19 mouse cellular contexts compared by ENCODE assay signal in the genomic region with DNA sequence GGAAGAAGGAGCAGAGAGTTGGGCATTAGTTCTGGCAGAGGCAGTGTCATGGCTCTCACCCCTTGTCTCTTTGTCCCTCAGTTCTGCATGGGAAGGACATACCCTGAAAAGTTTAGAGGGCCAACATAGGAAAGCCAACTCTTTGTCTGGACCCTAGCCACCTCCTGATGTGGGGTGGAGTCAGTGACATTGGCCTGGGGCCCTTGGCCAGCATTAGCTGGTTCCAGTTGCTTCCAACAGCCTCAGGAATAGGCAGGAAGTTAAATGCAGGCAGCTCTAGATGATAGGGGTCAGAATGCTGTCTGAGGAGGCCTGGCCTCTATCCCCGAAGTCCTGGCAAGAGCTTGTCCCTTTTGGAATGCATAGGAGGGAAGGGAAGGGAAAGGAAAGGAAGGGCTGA. TPM values are rescaled to one million over a fixed set of nuclear protein-coding genes. Genes with fewer than 3 reads are reported as not detected.
DNase-seq lines count a peak whose midpoint lies in the region; ATAC-seq and TF ChIP-seq lines count a peak whose summit lies in the region.
"Had no signal": no experiment of that assay in that cellular context is flagged by ENCODE, and none has a peak within 500 bp of the region (broad histone marks: within the 10 kb centered on the region; RNA-seq: fewer than 3 reads in every experiment).

No protein-coding gene starts in this region.

- H3K4me2 ChIP-seq in forebrain, embryonic 15.5 days (replicated peaks): no peak overlapping the region
- no peak overlapping the region for H3K4me2 ChIP-seq in heart, postnatal 0 days (ENCODE audit: low read depth, low read length)
- H3K4me2 ChIP-seq: embryonic facial prominence, embryonic 15.5 days; forebrain, embryonic 12.5 days; heart, embryonic 13.5 days; limb, embryonic 15.5 days; lung, embryonic 14.5 days had no signal

- ATAC-seq in forebrain, embryonic 15.5 days (replicated peaks): no peak
- peak; percentile 27 for ATAC-seq in heart, postnatal 0 days (ENCODE audit: insufficient read depth, low read depth)
- ATAC-seq: hindbrain, embryonic 16.5 days had no signal

- peaks cover 60% of the 10 kb centered on the region for H3K27me3 ChIP-seq in forebrain, embryonic 10.5 days (ENCODE audit: poor library complexity, severe bottlenecking)
- no peaks in the 10 kb centered on the region; the same call in 1 of the 2 replicates for H3K27me3 ChIP-seq in forebrain, embryonic 15.5 days
- no peaks in the 10 kb centered on the region for H3K27me3 ChIP-seq in heart, postnatal 0 days (ENCODE audit: control insufficient read depth, insufficient read depth, low read length)
- H3K27me3 ChIP-seq: limb, embryonic 15.5 days had no signal

- intact Hi-C loops in gastrocnemius, adult 2 months (cut with DNase I): no loop called here

- no peaks in the 10 kb centered on the region for H3K9me3 ChIP-seq in forebrain, embryonic 10.5 days
- no peaks in the 10 kb centered on the region for H3K9me3 ChIP-seq in forebrain, embryonic 15.5 days
- no peaks in the 10 kb centered on the region for H3K9me3 ChIP-seq in heart, postnatal 0 days (replicated peaks; ENCODE audit: control insufficient read depth, low read length)
- H3K9me3 ChIP-seq: embryonic facial prominence, embryonic 15.5 days; forebrain, embryonic 12.5 days; heart, embryonic 13.5 days; limb, embryonic 15.5 days had no signal

- TF ChIP-seq CTCF in gastrocnemius, adult 2 months (IDR thresholded peaks at IDR 0.05): no peak
- no peak for TF ChIP-seq CTCF in heart, postnatal 0 days (IDR thresholded peaks at IDR 0.05; ENCODE audit: low read depth)

- WGBS in forebrain, embryonic 10.5 days: 50% methylated on average over 1 of the region's 1 CpGs
- WGBS in forebrain, embryonic 15.5 days: 62% methylated on average over 1 of the region's 1 CpGs
- 8% methylated on average over 1 of the region's 1 CpGs for WGBS in heart, postnatal 0 days

- DNase-seq in forebrain, embryonic 10.5 days (ENCODE audit: extremely low spot score, low spot score): no peak
- peak; percentile 40 for DNase-seq in kidney, postnatal 10 days
- no peak for DNase-seq in kidney, adult 18-20 months
- DNase-seq in gastrocnemius, adult 2 months: peak; percentile 56
- no peak for DNase-seq in heart, postnatal 0 days (ENCODE audit: low spot score)
- DNase-seq in testis, postnatal 10 days (ENCODE audit: low spot score): no peak
- no peak for DNase-seq in layer of hippocampus, postnatal 36 days
- DNase-seq: cerebellum, postnatal 10 days; embryo, embryonic 11 days; kidney, adult 11 months; lung, embryonic 14.5 days; right cerebral cortex, adult 18-20 months had no signal

- peaks cover 60% of the 10 kb centered on the region for H3K4me1 ChIP-seq in forebrain, embryonic 10.5 days
- peaks cover 9% of the 10 kb centered on the region for H3K4me1 ChIP-seq in forebrain, embryonic 15.5 days
- no peaks in the 10 kb centered on the region for H3K4me1 ChIP-seq in heart, postnatal 0 days (ENCODE audit: control insufficient read depth, insufficient read depth)

- H3K4me3 ChIP-seq in forebrain, embryonic 10.5 days: no peak overlapping the region
- H3K4me3 ChIP-seq in forebrain, embryonic 15.5 days: no peak overlapping the region
- H3K4me3 ChIP-seq in gastrocnemius, adult 2 months: no peak overlapping the region
- H3K4me3 ChIP-seq in heart, postnatal 0 days (ENCODE audit: low read depth, low read length): no peak overlapping the region
- H3K4me3 ChIP-seq: embryonic facial prominence, embryonic 15.5 days; forebrain, embryonic 12.5 days; heart, embryonic 13.5 days; limb, embryonic 15.5 days had no signal

- H3K27ac ChIP-seq in forebrain, embryonic 10.5 days: 0 out of 2 replicates have a peak overlapping the region, but pooled peaks have one; percentile 35
- H3K27ac ChIP-seq in forebrain, embryonic 15.5 days (replicated peaks): no peak overlapping the region
- H3K27ac ChIP-seq in gastrocnemius, adult 2 months: no peak overlapping the region
- no peak overlapping the region for H3K27ac ChIP-seq in heart, postnatal 0 days (ENCODE audit: low read depth)
- H3K27ac ChIP-seq: embryonic facial prominence, embryonic 15.5 days; forebrain, embryonic 12.5 days; heart, embryonic 13.5 days; limb, embryonic 15.5 days had no signal

- H3K9ac ChIP-seq in forebrain, embryonic 15.5 days (replicated peaks): no peak overlapping the region
- no peak overlapping the region for H3K9ac ChIP-seq in heart, postnatal 0 days (replicated peaks; ENCODE audit: low read depth, low read length)
- H3K9ac ChIP-seq: embryonic facial prominence, embryonic 15.5 days; forebrain, embryonic 12.5 days; heart, embryonic 13.5 days; limb, embryonic 15.5 days; lung, embryonic 14.5 days had no signal

- H3K36me3 ChIP-seq in forebrain, embryonic 10.5 days (replicated peaks): no peaks in the 10 kb centered on the region
- no peaks in the 10 kb centered on the region for H3K36me3 ChIP-seq in forebrain, embryonic 15.5 days
- no peaks in the 10 kb centered on the region for H3K36me3 ChIP-seq in heart, postnatal 0 days (replicated peaks; ENCODE audit: control insufficient read depth, insufficient read depth, low read length)
- H3K36me3 ChIP-seq: embryonic facial prominence, embryonic 15.5 days; forebrain, embryonic 12.5 days; heart, embryonic 13.5 days; limb, embryonic 15.5 days had no signal

- no peak for TF ChIP-seq EP300 in heart, postnatal 0 days (IDR thresholded peaks at IDR 0.05; ENCODE audit: low read depth)

RNA-seq across cellular contexts. Expression of gene Sdk2, which starts 42.9 kb away (rescaled TPM):
- polyA plus RNA-seq in forebrain, embryonic 10.5 days (2016; fragmentation: Nextera tagmentation; extraction: Ambion mirVana): 0.87 and 1.5 TPM in 2 replicates
- polyA plus RNA-seq in forebrain, embryonic 15.5 days (2015; fragmentation: Nextera tagmentation; extraction: Ambion mirVana): 2.2 and 2.3 TPM in 2 replicates
- under 1 TPM; 0.23 to 0.84 TPM for total RNA-seq in gastrocnemius, adult 2 months (2021)
- total RNA-seq in heart, postnatal 0 days (2014; rRNA removed; ENCODE audit: low replicate concordance): 1.9 and 2.9 TPM in 2 replicates
- 0.27 and 0.29 TPM in 2 replicates for polyA plus RNA-seq in heart, postnatal 0 days (2015; fragmentation: Nextera tagmentation; extraction: Ambion mirVana)
- total RNA-seq in layer of hippocampus, postnatal 36 days (2021): 10 to 100 TPM; 19.8 to 25.9 TPM
- total RNA-seq: megakaryocyte-erythroid progenitor cell, adult 5-6 weeks had no signal

Comparison
In these comparisons a context has a peak if more than half of its experiments do, and no peak if none do; other contexts are left out.
1. DNase-seq: peak in kidney, postnatal 10 days (single experiment) and gastrocnemius, adult 2 months (single experiment); none in forebrain, embryonic 10.5 days (single experiment), kidney, adult 18-20 months (single experiment), heart, postnatal 0 days (single experiment), testis, postnatal 10 days (single experiment) and layer of hippocampus, postnatal 36 days (0 of 2).